Mouse (Mus musculus): ENCODE measurements at regions not wholly inside any gene's neighbourhood (a gene's known extent, or its start where the extent isn't known, plus 50 kb on each side); places are given as distances from the start of the nearest gene placed in this dataset.
"Not testable (repeated sequence)": the region's sequence is repeated elsewhere in the genome, so short reads cannot be mapped to it uniquely, and the experiment has no call there.

- DNase-seq (ENCODE audit: low spot score) (no peak), ATAC-seq (ENCODE audit: insufficient read depth, low FRiP score, low TSS enrichment) (no peak)
- Histone ChIP-seq H3K9me3 (ENCODE audit: control insufficient read depth, low read length) (no peaks in the 10 kb centered on the region), H3K4me1 (ENCODE audit: control insufficient read depth, insufficient read depth, low read length) (no peaks in the 10 kb centered on the region), H3K4me3 (ENCODE audit: low read depth, low read length) (no peak overlapping the region), H3K4me2 (ENCODE audit: low read depth) (no peak overlapping the region), H3K36me3 (ENCODE audit: control insufficient read depth, insufficient read depth, low read length) (no peaks in the 10 kb centered on the region), H3K9ac (ENCODE audit: low read length) (no peak overlapping the region), H3K27me3 (ENCODE audit: control insufficient read depth, insufficient read depth, low read length) (no peaks in the 10 kb centered on the region), H3K27ac (ENCODE audit: low read depth, low read length) (no peak overlapping the region)
- 90% methylated on average over 2 of the region's 2 CpGs for WGBS
These were observed 305.8 kb upstream of the Ghitm start for GRCm38 (mm10) chr14:37440874-37441273.

- H3K4me3 ChIP-seq (ENCODE audit: low read depth, low read length), result no peak overlapping the region
- no peaks in the 10 kb centered on the region for H3K4me1 ChIP-seq (ENCODE audit: control insufficient read depth, insufficient read depth, low read length)
- no peaks in the 10 kb centered on the region for H3K27me3 ChIP-seq (ENCODE audit: control insufficient read depth, insufficient read depth, low read length)
- H3K4me2 ChIP-seq (ENCODE audit: low read depth), result no peak overlapping the region
- H3K9ac ChIP-seq (ENCODE audit: low read length), result no peak overlapping the region
- 78% methylated on average over 1 of the region's 1 CpGs for WGBS
- H3K9me3 ChIP-seq (ENCODE audit: control insufficient read depth, low read length), result no peaks in the 10 kb centered on the region
- ATAC-seq (ENCODE audit: insufficient read depth, low FRiP score, low TSS enrichment) (no peak), DNase-seq (ENCODE audit: low spot score) (no peak)
- H3K36me3 ChIP-seq (ENCODE audit: control insufficient read depth, insufficient read depth, low read length), result no peaks in the 10 kb centered on the region
- no peak overlapping the region for H3K27ac ChIP-seq (ENCODE audit: low read depth, low read length)
These were observed 295.6 kb upstream of the Ghitm start for GRCm38 (mm10) chr14:37430656-37431055.

GRCm38 (mm10) chr14:37425506-37425905 lies 290.4 kb upstream of the Ghitm start:
- no peak overlapping the region for H3K9ac ChIP-seq (ENCODE audit: low read length)
- ATAC-seq (ENCODE audit: insufficient read depth, low FRiP score, low TSS enrichment) (no peak), DNase-seq (ENCODE audit: low spot score) (no peak)
- H3K9me3 ChIP-seq (ENCODE audit: control insufficient read depth, low read length), result no peaks in the 10 kb centered on the region
- no peaks in the 10 kb centered on the region for H3K27me3 ChIP-seq (ENCODE audit: control insufficient read depth, insufficient read depth, low read length)
- no peak overlapping the region for H3K4me3 ChIP-seq (ENCODE audit: low read depth, low read length)
- no peak overlapping the region for H3K4me2 ChIP-seq (ENCODE audit: low read depth)
- H3K36me3 ChIP-seq (ENCODE audit: control insufficient read depth, insufficient read depth, low read length), result no peaks in the 10 kb centered on the region
- no peak overlapping the region for H3K27ac ChIP-seq (ENCODE audit: low read depth, low read length)
- no peaks in the 10 kb centered on the region for H3K4me1 ChIP-seq (ENCODE audit: control insufficient read depth, insufficient read depth, low read length)

- DNase-seq (ENCODE audit: low spot score) (no peak), ATAC-seq (ENCODE audit: insufficient read depth, low FRiP score, low TSS enrichment) (no peak)
- Histone ChIP-seq H3K36me3 (ENCODE audit: control insufficient read depth, insufficient read depth, low read length) (no peaks in the 10 kb centered on the region), H3K27ac (ENCODE audit: low read depth, low read length) (no peak overlapping the region), H3K27me3 (ENCODE audit: control insufficient read depth, insufficient read depth, low read length) (no peaks in the 10 kb centered on the region), H3K9me3 (ENCODE audit: control insufficient read depth, low read length) (no peaks in the 10 kb centered on the region), H3K4me1 (ENCODE audit: control insufficient read depth, insufficient read depth, low read length) (no peaks in the 10 kb centered on the region), H3K4me3 (ENCODE audit: low read depth, low read length) (no peak overlapping the region), H3K9ac (ENCODE audit: low read length) (no peak overlapping the region), H3K4me2 (ENCODE audit: low read depth) (no peak overlapping the region)
- WGBS, result 63% methylated on average over 2 of the region's 2 CpGs
These were observed 286.5 kb upstream of the Ghitm start for GRCm38 (mm10) chr14:37421566-37421965.

GRCm38 (mm10) chr14:37412583-37412982 lies 277.5 kb upstream of the Ghitm start:
- H3K4me3 ChIP-seq (ENCODE audit: low read depth, low read length); H3K27ac ChIP-seq (ENCODE audit: low read depth, low read length); H3K9ac ChIP-seq (ENCODE audit: low read length); H3K27me3 ChIP-seq (ENCODE audit: control insufficient read depth, insufficient read depth, low read length); ATAC-seq (ENCODE audit: insufficient read depth, low FRiP score, low TSS enrichment); H3K4me1 ChIP-seq (ENCODE audit: control insufficient read depth, insufficient read depth, low read length); DNase-seq (ENCODE audit: low spot score); H3K9me3 ChIP-seq (ENCODE audit: control insufficient read depth, low read length); H3K36me3 ChIP-seq (ENCODE audit: control insufficient read depth, insufficient read depth, low read length); H3K4me2 ChIP-seq (ENCODE audit: low read depth): not testable (repeated sequence)
- WGBS, result 69% methylated on average over 1 of the region's 1 CpGs

- Histone ChIP-seq H3K27me3 (ENCODE audit: control insufficient read depth, insufficient read depth, low read length) (no peaks in the 10 kb centered on the region), H3K9me3 (ENCODE audit: control insufficient read depth, low read length) (no peaks in the 10 kb centered on the region), H3K4me2 (ENCODE audit: low read depth) (no peak overlapping the region), H3K4me1 (ENCODE audit: control insufficient read depth, insufficient read depth, low read length) (no peaks in the 10 kb centered on the region), H3K36me3 (ENCODE audit: control insufficient read depth, insufficient read depth, low read length) (no peaks in the 10 kb centered on the region), H3K27ac (ENCODE audit: low read depth, low read length) (no peak overlapping the region), H3K4me3 (ENCODE audit: low read depth, low read length) (no peak overlapping the region), H3K9ac (ENCODE audit: low read length) (no peak overlapping the region)
- WGBS, result 93% methylated on average over 1 of the region's 1 CpGs
- ATAC-seq (ENCODE audit: insufficient read depth, low FRiP score, low TSS enrichment) (no peak), DNase-seq (ENCODE audit: low spot score) (no peak)
These were observed 236.9 kb upstream of the Ghitm start for GRCm38 (mm10) chr14:37371972-37372371.

- no peak overlapping the region for H3K27ac ChIP-seq (ENCODE audit: low read depth, low read length)
- H3K27me3 ChIP-seq (ENCODE audit: control insufficient read depth, insufficient read depth, low read length), result no peaks in the 10 kb centered on the region
- no peak for ATAC-seq (ENCODE audit: insufficient read depth, low FRiP score, low TSS enrichment)
- no peak overlapping the region for H3K9ac ChIP-seq (ENCODE audit: low read length)
- no peaks in the 10 kb centered on the region for H3K4me1 ChIP-seq (ENCODE audit: control insufficient read depth, insufficient read depth, low read length)
- no peak overlapping the region for H3K4me2 ChIP-seq (ENCODE audit: low read depth)
- H3K9me3 ChIP-seq (ENCODE audit: control insufficient read depth, low read length), result no peaks in the 10 kb centered on the region
- no peak for DNase-seq (ENCODE audit: low spot score)
- WGBS, result 71% methylated on average over 3 of the region's 3 CpGs
- no peak overlapping the region for H3K4me3 ChIP-seq (ENCODE audit: low read depth, low read length)
- H3K36me3 ChIP-seq (ENCODE audit: control insufficient read depth, insufficient read depth, low read length), result no peaks in the 10 kb centered on the region
These were observed 226.8 kb upstream of the Ghitm start for GRCm38 (mm10) chr14:37361896-37362295.

GRCm38 (mm10) chr14:37355968-37356704 lies 221.1 kb upstream of the Ghitm start:
- peak; percentile 76 for DNase-seq (ENCODE audit: low spot score)
- H3K36me3 ChIP-seq (ENCODE audit: control insufficient read depth, insufficient read depth, low read length), result no peaks in the 10 kb centered on the region
- no peak overlapping the region for H3K9ac ChIP-seq (ENCODE audit: low read length)
- H3K9me3 ChIP-seq (ENCODE audit: control insufficient read depth, low read length), result no peaks in the 10 kb centered on the region
- H3K27ac ChIP-seq (ENCODE audit: low read depth, low read length), result no peak overlapping the region
- peak; percentile 85 for ATAC-seq (ENCODE audit: insufficient read depth, low FRiP score, low TSS enrichment)
- no peaks in the 10 kb centered on the region for H3K4me1 ChIP-seq (ENCODE audit: control insufficient read depth, insufficient read depth, low read length)
- H3K4me3 ChIP-seq (ENCODE audit: low read depth, low read length), result no peak overlapping the region
- 45% methylated on average over 9 of the region's 9 CpGs for WGBS
- no peaks in the 10 kb centered on the region for H3K27me3 ChIP-seq (ENCODE audit: control insufficient read depth, insufficient read depth, low read length)
- no peak overlapping the region for H3K4me2 ChIP-seq (ENCODE audit: low read depth)

GRCm38 (mm10) chr14:37323392-37323791 lies 188.3 kb upstream of the Ghitm start:
- Histone ChIP-seq H3K36me3 (ENCODE audit: control insufficient read depth, insufficient read depth, low read length) (no peaks in the 10 kb centered on the region), H3K4me2 (ENCODE audit: low read depth) (no peak overlapping the region), H3K4me3 (ENCODE audit: low read depth, low read length) (no peak overlapping the region), H3K27me3 (ENCODE audit: control insufficient read depth, insufficient read depth, low read length) (no peaks in the 10 kb centered on the region), H3K4me1 (ENCODE audit: control insufficient read depth, insufficient read depth, low read length) (no peaks in the 10 kb centered on the region), H3K9ac (ENCODE audit: low read length) (no peak overlapping the region), H3K9me3 (ENCODE audit: control insufficient read depth, low read length) (no peaks in the 10 kb centered on the region), H3K27ac (ENCODE audit: low read depth, low read length) (no peak overlapping the region)
- DNase-seq (ENCODE audit: low spot score), result no peak
- ATAC-seq (ENCODE audit: insufficient read depth, low FRiP score, low TSS enrichment), result no peak
- 61% methylated on average over 4 of the region's 4 CpGs for WGBS

Data from neural tube, embryonic 11.5 days (tissue).